Comparison of ENCODE assay signal across 8 mouse cellular contexts in genomic region chr7:141437178-141438120, GRCm38 (mm10). TPM values are rescaled to one million over a fixed set of nuclear protein-coding genes. Genes with fewer than 3 reads are reported as not detected.
DNase-seq lines count a peak whose midpoint lies in the region; ATAC-seq and TF ChIP-seq lines count a peak whose summit lies in the region.

Slc25a22 (minus strand) TSS chr7:141437892.

- H3K4me1 ChIP-seq in ES-Bruce4 (ENCODE audit: control insufficient read depth, insufficient read depth, low read length) = peaks cover 2% of the 10 kb centered on the region
- peaks cover 16% of the 10 kb centered on the region for H3K4me1 ChIP-seq in brown adipose tissue, adult 24 weeks (ENCODE audit: control insufficient read depth, insufficient read depth, insufficient read length, low read length)
- H3K4me1 ChIP-seq in heart, embryonic 12.5 days (replicated peaks) = peaks cover 61% of the 10 kb centered on the region
- peaks cover 23% of the 10 kb centered on the region for H3K4me1 ChIP-seq in kidney, postnatal 0 days (replicated peaks; ENCODE audit: insufficient read depth, low read length)
- peaks cover 8 to 24% of the 10 kb centered on the region in 2 experiments for H3K4me1 ChIP-seq in liver, embryonic 14.5 days (replicated peaks; ENCODE audit: control insufficient read depth in 2 of 2, insufficient read depth in 2 of 2, low read length in 1 of 2)

- peak; percentile 46 for DNase-seq in fibroblast of lung, adult 2 months (ENCODE audit: low read depth)
- peak; percentile 91 for DNase-seq in kidney, postnatal 0 days (ENCODE audit: low spot score)
- peak in 1 of 3 experiments; percentile 53 for DNase-seq in liver, embryonic 14.5 days (ENCODE audit: low read depth in 3 of 3, low spot score in 3 of 3)
- DNase-seq in neural tube, embryonic 10.5 days (ENCODE audit: extremely low spot score, low spot score) = peak; percentile 88
- peak; percentile 89 for DNase-seq in testis, postnatal 10 days (ENCODE audit: low spot score)

- H3K36me3 ChIP-seq in ES-Bruce4 (ENCODE audit: control insufficient read depth, insufficient read depth, low read length, poor library complexity, severe bottlenecking) = peaks cover 36% of the 10 kb centered on the region
- H3K36me3 ChIP-seq in heart, embryonic 12.5 days = peaks cover 48% of the 10 kb centered on the region
- peaks cover 9% of the 10 kb centered on the region; the same call in 1 of the 2 replicates for H3K36me3 ChIP-seq in kidney, postnatal 0 days (ENCODE audit: insufficient read depth, low read length)
- H3K36me3 ChIP-seq in liver, embryonic 14.5 days (replicated peaks; ENCODE audit: control insufficient read depth, insufficient read depth, low read depth) = peaks cover 38% of the 10 kb centered on the region

- TF ChIP-seq EP300 in ES-Bruce4 (IDR thresholded peaks at IDR 0.05; ENCODE audit: insufficient read depth, low read depth, low read length) = no peak
- TF ChIP-seq EP300 in liver, embryonic 14.5 days (IDR thresholded peaks at IDR 0.05; ENCODE audit: low read depth) = no peak

- peak within 1 kb of the TSS; percentile 83 for H3K4me3 ChIP-seq in ES-Bruce4 (ENCODE audit: low read depth, low read length)
- peak within 1 kb of the TSS; percentile 97 for H3K4me3 ChIP-seq in brown adipose tissue, adult 24 weeks (ENCODE audit: insufficient read depth, low read depth, low read length)
- H3K4me3 ChIP-seq in heart, embryonic 12.5 days = peak within 1 kb of the TSS; percentile 67
- H3K4me3 ChIP-seq in kidney, postnatal 0 days (replicated peaks; ENCODE audit: low read depth, low read length) = peak within 1 kb of the TSS; percentile 48
- H3K4me3 ChIP-seq in liver, embryonic 14.5 days (ENCODE audit: insufficient read depth in 1 of 2, low read depth in 2 of 2, low read length in 2 of 2) = peak within 1 kb of the TSS; percentile 56 to 85

- H3K9ac ChIP-seq in ES-Bruce4 (ENCODE audit: low read depth, poor library complexity, severe bottlenecking) = peak within 1 kb of the TSS; percentile 75
- peak within 1 kb of the TSS; percentile 84 for H3K9ac ChIP-seq in heart, embryonic 12.5 days
- H3K9ac ChIP-seq in kidney, postnatal 0 days (ENCODE audit: low read depth, low read length) = peak within 1 kb of the TSS; percentile 54
- H3K9ac ChIP-seq in liver, embryonic 14.5 days (replicated peaks) = peak within 1 kb of the TSS; percentile 46

- no peak for TF ChIP-seq POLR2A in ES-Bruce4 (IDR thresholded peaks at IDR 0.05; ENCODE audit: insufficient read depth, low read length)

- ATAC-seq in heart, embryonic 12.5 days (ENCODE audit: insufficient number of reproducible peaks, low FRiP score) = peak; percentile 78
- peak; percentile 81 for ATAC-seq in kidney, postnatal 0 days (replicated peaks; ENCODE audit: low FRiP score, low read depth)
- peak; percentile 75 for ATAC-seq in liver, embryonic 14.5 days (ENCODE audit: insufficient read depth)

- no peak within 1 kb of the TSS for H3K27ac ChIP-seq in ES-Bruce4 (ENCODE audit: insufficient read depth, low read length)
- peak within 1 kb of the TSS; percentile 82 for H3K27ac ChIP-seq in brown adipose tissue, adult 24 weeks (replicated peaks; ENCODE audit: low read depth, low read length)
- peak within 1 kb of the TSS; percentile 23 for H3K27ac ChIP-seq in heart, embryonic 12.5 days (ENCODE audit: poor library complexity, severe bottlenecking)
- H3K27ac ChIP-seq in kidney, postnatal 0 days = no peak within 1 kb of the TSS
- no peak within 1 kb of the TSS; the same call in 1 of the 2 replicates for H3K27ac ChIP-seq in liver, embryonic 14.5 days

- no peaks in the 10 kb centered on the region for H3K27me3 ChIP-seq in ES-Bruce4 (ENCODE audit: control insufficient read depth, insufficient read depth, low read length, poor library complexity, severe bottlenecking)
- no peaks in the 10 kb centered on the region for H3K27me3 ChIP-seq in heart, embryonic 12.5 days (replicated peaks)
- no peaks in the 10 kb centered on the region for H3K27me3 ChIP-seq in kidney, postnatal 0 days (ENCODE audit: insufficient read depth, low read length)
- no peaks in the 10 kb centered on the region for H3K27me3 ChIP-seq in liver, embryonic 14.5 days (ENCODE audit: control insufficient read depth, insufficient read depth, low read length)

- WGBS in heart, embryonic 12.5 days = 6% methylated on average over 53 of the region's 53 CpGs
- WGBS in kidney, postnatal 0 days = 5% methylated on average over 53 of the region's 53 CpGs
- WGBS in liver, embryonic 14.5 days (ENCODE audit: insufficient replicate concordance) = 7% methylated on average over 52 of the region's 53 CpGs

- peak within 1 kb of the TSS; percentile 95 for H3K4me2 ChIP-seq in heart, embryonic 12.5 days
- H3K4me2 ChIP-seq in kidney, postnatal 0 days (ENCODE audit: low read length) = peak within 1 kb of the TSS; percentile 87
- H3K4me2 ChIP-seq in liver, embryonic 14.5 days (ENCODE audit: low read depth) = peak within 1 kb of the TSS; percentile 86

- peak; percentile 53 for TF ChIP-seq CTCF in ES-Bruce4 (IDR thresholded peaks at IDR 0.05; ENCODE audit: low read depth, low read length)
- TF ChIP-seq CTCF in kidney, postnatal 0 days (IDR thresholded peaks at IDR 0.05; ENCODE audit: low read depth) = peak; percentile 77
- TF ChIP-seq CTCF in liver, embryonic 14.5 days (IDR thresholded peaks at IDR 0.05; ENCODE audit: low read depth) = peak; percentile 85

- no peaks in the 10 kb centered on the region for H3K9me3 ChIP-seq in ES-Bruce4 (replicated peaks; ENCODE audit: control insufficient read depth, insufficient read depth, low read length, poor library complexity, severe bottlenecking)
- no peaks in the 10 kb centered on the region for H3K9me3 ChIP-seq in heart, embryonic 12.5 days (replicated peaks)
- no peaks in the 10 kb centered on the region for H3K9me3 ChIP-seq in kidney, postnatal 0 days (replicated peaks; ENCODE audit: low read length)
- H3K9me3 ChIP-seq in liver, embryonic 14.5 days (ENCODE audit: control insufficient read depth, low read length) = no peaks in the 10 kb centered on the region

RNA-seq across cellular contexts. Expression of gene Slc25a22, which starts in this region (rescaled TPM):
- 16.3 and 19.9 TPM in 2 replicates for polyA plus RNA-seq in ES-Bruce4 (2011; ENCODE audit: insufficient read depth, insufficient read length, low read depth, missing spikeins)
- polyA plus RNA-seq in brown adipose tissue, adult 24 weeks (2012; ENCODE audit: insufficient read depth, insufficient read length, missing spikeins) = 79.8 and 96.8 TPM in 2 replicates
- polyA plus RNA-seq in heart, embryonic 12.5 days (2016; fragmentation: Nextera tagmentation; extraction: Ambion mirVana) = 19.3 and 20.7 TPM in 2 replicates
- polyA plus RNA-seq in kidney, postnatal 0 days (2015; fragmentation: Nextera tagmentation; extraction: Ambion mirVana) = 15.8 and 17.3 TPM in 2 replicates
- polyA plus RNA-seq in liver, embryonic 14.5 days (2012; rRNA removed) = 19.6 and 23.8 TPM in 2 replicates
- 11.0 and 13.5 TPM in 2 replicates for polyA plus RNA-seq in liver, embryonic 14.5 days (2014; fragmentation: Nextera tagmentation; extraction: Ambion mirVana)

Comparison
In these comparisons a context has a peak if more than half of its experiments do, and no peak if none do; other contexts are left out.
1. H3K27ac ChIP-seq: peak in brown adipose tissue, adult 24 weeks (single experiment) and heart, embryonic 12.5 days (single experiment); none in ES-Bruce4 (single experiment), kidney, postnatal 0 days (single experiment) and liver, embryonic 14.5 days (single experiment).
2. Peak in every context shown above with its lines, with median percentiles within 50 percentile points of each other: H3K4me3 ChIP-seq, H3K9ac ChIP-seq, CTCF ChIP-seq, ATAC-seq and H3K4me2 ChIP-seq.